Mouse (Mus musculus) embryonic facial prominence, embryonic 13.5 days (tissue): ENCODE data around the gene Ilf2. TPM values are rescaled to one million over a fixed set of nuclear protein-coding genes. Genes with fewer than 3 reads are reported as not detected.

Experiments used
- ATAC-seq: fragments of 200-750 bp; cut with Nextera tagmentation; 2 replicates; pipeline ENCODE4 v1.8.0; 2017; ENCODE audit warnings: low read depth; ENCODE audit not compliant: insufficient number of reproducible peaks, insufficient read depth, low FRiP score, low TSS enrichment
- H3K27ac ChIP-seq: fragments of 300-500 bp; sonication (generic); 2 replicates; pipeline ENCODE4 v1.5.1; 2015; ENCODE audit warnings: moderate library complexity, mild to moderate bottlenecking, inconsistent platforms
- H3K27me3 ChIP-seq: fragments of 300-500 bp; sonication (generic); 2 replicates; pipeline ENCODE4 v1.6.1; 2015; ENCODE audit warnings: mild to moderate bottlenecking, inconsistent platforms
- H3K36me3 ChIP-seq: fragments of 300-500 bp; sonication (generic); 2 replicates; pipeline ENCODE4 v1.6.1; 2015; ENCODE audit warnings: mild to moderate bottlenecking, inconsistent platforms
- H3K4me1 ChIP-seq: fragments of 300-500 bp; sonication (generic); 2 replicates; pipeline ENCODE4 v1.6.1; 2015; ENCODE audit warnings: inconsistent platforms
- H3K4me2 ChIP-seq: fragments of 300-500 bp; sonication (generic); 2 replicates; pipeline ENCODE4 v1.6.1; 2015; ENCODE audit warnings: moderate library complexity, mild to moderate bottlenecking, inconsistent platforms
- H3K4me3 ChIP-seq: fragments of 300-500 bp; sonication (generic); 2 replicates; pipeline ENCODE4 v1.5.1; 2015; ENCODE audit warnings: mild to moderate bottlenecking, inconsistent platforms
- H3K9ac ChIP-seq: fragments of 300-500 bp; sonication (generic); 2 replicates; pipeline ENCODE4 v1.6.1; 2015; ENCODE audit warnings: mild to moderate bottlenecking, inconsistent platforms
- H3K9me3 ChIP-seq: fragments of 300-500 bp; sonication (generic); 2 replicates; pipeline ENCODE4 v1.6.1; 2016; ENCODE audit warnings: inconsistent platforms
- WGBS: fragments of 180-500 bp; shearing (Covaris S2); methylation state at CpG from one replicate; pipeline ENCODE4 v1.1.7; 2015; ENCODE audit warnings: mixed read lengths; 5-methylcytosine and 5-hydroxymethylcytosine counted together
- polyA plus RNA-seq: library from polyadenylated mRNA; unstranded; fragments of >200 nt; fragmentation: Nextera tagmentation; extraction: Ambion mirVana; gene quantifications from 2 replicates; pipeline ENCODE4 v1.2.1, GENCODE M21; 2015

Gene Ilf2
- polyA plus RNA-seq, 1 experiment from 2014 or later: 286 TPM

DNA sequence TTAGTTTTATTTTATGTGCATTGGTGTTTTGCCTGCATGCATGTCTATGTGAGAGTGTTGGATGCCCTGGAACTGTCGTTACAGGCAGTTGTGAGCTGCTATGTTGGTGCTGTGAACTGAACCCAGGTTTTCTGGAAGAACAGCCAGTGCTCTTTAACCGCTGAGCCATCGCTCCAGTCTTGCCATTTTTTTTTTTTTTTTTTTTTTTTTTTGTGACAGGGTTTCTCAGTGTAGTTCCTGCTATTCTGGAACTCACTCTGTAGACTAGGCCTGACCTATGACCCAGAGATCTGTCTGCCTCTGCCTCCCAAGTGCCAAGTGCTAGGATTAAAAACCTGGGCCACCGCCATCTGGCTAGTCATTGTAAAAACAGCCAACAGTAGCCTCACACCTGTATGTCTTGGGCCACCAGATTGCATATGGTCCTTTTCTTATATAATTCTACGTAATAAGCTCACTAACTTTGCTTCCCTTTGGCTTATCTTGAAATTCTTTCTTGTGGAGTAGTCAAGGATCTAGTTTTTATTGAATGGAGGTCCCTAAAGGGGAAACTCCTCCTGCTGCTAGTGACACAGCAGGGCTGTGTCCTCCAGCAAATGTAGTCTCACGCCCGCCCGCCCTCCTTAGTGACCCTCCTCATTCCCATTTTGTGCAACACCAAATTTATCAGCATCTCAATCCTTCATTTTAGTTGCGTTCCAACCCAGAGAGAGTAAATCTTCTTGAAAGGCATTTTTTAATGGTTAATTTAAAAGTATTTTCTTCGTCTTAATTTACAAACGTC, 30.3 kb upstream of the Ilf2 start:
- ATAC-seq: no peak
- Histone ChIP-seq H3K4me2 (peak overlapping the region; percentile 56), H3K4me3 (0 out of 2 replicates have a peak overlapping the region, but pooled peaks have one; percentile 38), H3K9me3 (no peaks in the 10 kb centered on the region), H3K27me3 (no peaks in the 10 kb centered on the region), H3K9ac (no peak overlapping the region), H3K27ac (peak overlapping the region; percentile 87), H3K36me3 (no peaks in the 10 kb centered on the region), H3K4me1 (peaks cover 12% of the 10 kb centered on the region)
- 72% methylated on average over 11 of the region's 11 CpGs for WGBS

DNA sequence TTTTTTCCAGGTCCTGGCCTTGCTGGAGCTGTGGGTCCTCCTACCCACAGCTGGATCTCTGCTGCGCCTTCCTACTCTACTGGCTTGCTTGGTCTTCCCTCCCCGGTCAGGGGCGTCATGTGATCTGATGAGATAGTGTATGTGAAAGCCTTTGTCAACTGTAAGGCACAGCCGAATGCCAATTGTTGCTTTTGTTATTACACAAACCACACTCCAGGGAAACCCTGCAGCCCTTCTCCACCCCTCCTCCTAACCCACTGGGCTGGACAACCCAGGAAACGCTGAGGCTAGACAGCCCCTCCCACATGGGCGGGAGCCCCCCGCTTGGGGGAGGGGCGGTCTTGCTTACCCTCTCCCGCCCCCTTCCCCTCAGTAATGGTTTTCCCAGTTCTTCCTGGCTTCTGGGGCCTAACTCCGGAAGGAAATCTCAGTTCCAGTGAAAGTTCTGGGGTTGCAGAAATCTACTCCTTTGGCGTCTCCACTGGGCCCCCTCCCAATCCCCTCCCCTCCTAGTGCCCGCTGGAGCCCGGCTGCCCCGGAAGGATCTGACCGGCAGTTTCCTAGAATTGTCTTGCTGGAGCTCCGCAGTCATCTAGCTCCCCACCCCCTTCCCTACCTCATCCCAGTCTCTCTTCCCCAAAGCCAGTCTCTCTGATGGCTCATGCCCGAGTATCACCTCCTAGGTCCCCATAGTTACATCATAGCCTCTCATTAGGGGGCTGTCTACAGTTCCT, 29.4 kb upstream of the Ilf2 start:
- Histone ChIP-seq H3K9ac (peak overlapping the region; percentile 62), H3K27me3 (no peaks in the 10 kb centered on the region), H3K27ac (peak overlapping the region; percentile 87), H3K36me3 (no peaks in the 10 kb centered on the region), H3K4me3 (peak overlapping the region; percentile 38), H3K9me3 (no peaks in the 10 kb centered on the region), H3K4me1 (peaks cover 12% of the 10 kb centered on the region), H3K4me2 (peak overlapping the region; percentile 56)
- peak; percentile 92 for ATAC-seq
- 1% methylated on average over 17 of the region's 17 CpGs for WGBS

DNA sequence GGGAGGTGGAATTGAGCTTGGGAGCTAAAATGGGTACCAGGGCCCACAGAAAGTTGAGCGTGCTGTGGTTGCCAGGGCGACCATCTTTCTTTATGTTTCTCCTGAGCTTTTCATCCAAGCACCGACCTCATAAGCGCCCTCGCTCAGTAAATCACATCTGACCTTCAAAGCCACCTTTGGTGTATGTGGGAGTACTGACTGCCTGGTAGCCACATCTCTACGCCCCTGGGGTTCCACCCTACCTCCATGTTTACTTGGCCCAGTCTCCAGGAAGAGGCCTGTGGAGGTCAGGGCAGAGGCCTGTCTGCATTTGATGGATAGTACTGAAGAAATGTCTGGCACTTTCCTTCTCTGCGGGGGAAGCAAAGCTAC, 28.8 kb upstream of the Ilf2 start:
- Histone ChIP-seq H3K36me3 (no peaks in the 10 kb centered on the region), H3K9me3 (no peaks in the 10 kb centered on the region), H3K4me2 (peak overlapping the region; percentile 56), H3K27me3 (no peaks in the 10 kb centered on the region), H3K9ac (peak overlapping the region; percentile 62; the same call in 1 of the 2 replicates), H3K27ac (peak overlapping the region; percentile 87), H3K4me3 (peak overlapping the region; percentile 38), H3K4me1 (peaks cover 12% of the 10 kb centered on the region)
- WGBS: 63% methylated on average over 7 of the region's 7 CpGs
- no peak for ATAC-seq

DNA sequence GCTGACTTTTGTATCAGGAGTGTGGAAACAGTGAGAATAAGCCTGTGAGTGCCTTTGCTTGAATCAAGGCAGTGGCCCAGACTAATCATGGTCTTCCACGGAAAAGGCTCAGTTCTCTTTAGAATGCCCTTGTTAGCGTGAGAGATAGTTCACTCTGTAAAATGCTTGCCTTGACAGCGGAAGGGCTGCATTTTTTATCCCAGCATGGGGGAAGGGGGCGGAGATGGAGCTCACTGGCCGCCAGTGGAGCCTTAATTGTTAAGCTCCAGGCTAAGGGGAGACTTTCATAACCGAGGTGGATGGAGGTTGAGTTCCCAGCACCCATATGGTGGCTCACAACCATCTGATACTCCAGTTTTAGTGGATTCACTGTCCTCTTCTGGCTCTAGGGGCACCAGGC, 27.3 kb upstream of the Ilf2 start:
- H3K9me3 ChIP-seq: no peaks in the 10 kb centered on the region
- ATAC-seq: no peak
- H3K4me2 ChIP-seq: no peak overlapping the region
- 34% methylated on average over 6 of the region's 6 CpGs for WGBS
- no peak overlapping the region for H3K4me3 ChIP-seq
- peaks cover 12% of the 10 kb centered on the region for H3K4me1 ChIP-seq
- no peak overlapping the region for H3K9ac ChIP-seq
- no peak overlapping the region for H3K27ac ChIP-seq
- no peaks in the 10 kb centered on the region for H3K27me3 ChIP-seq
- H3K36me3 ChIP-seq: no peaks in the 10 kb centered on the region

DNA sequence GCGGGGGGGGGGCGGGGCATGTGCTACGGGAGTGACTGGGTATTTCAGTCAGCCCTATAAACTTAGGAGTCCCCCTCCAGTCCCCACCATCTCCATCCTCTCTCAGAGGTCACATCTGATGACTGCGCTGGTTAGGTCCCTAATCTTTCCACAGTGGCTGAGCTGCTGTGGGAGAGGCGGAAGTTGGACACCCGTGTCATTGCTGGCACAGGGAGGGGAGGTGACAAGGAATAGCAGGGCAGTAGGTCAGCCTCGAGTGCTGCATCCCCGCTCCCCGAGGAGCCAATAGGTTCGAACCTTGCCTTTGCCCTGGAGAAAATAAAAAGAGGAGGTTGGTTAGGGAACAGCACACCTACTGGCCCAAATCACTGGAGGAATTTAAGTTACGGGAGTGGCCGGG, 25.1 kb upstream of the Ilf2 start:
- no peak for ATAC-seq
- H3K4me3 ChIP-seq: peak overlapping the region; percentile 1; the same call in 1 of the 2 replicates
- H3K4me1 ChIP-seq: peaks cover 7% of the 10 kb centered on the region
- no peaks in the 10 kb centered on the region for H3K36me3 ChIP-seq
- H3K9me3 ChIP-seq: no peaks in the 10 kb centered on the region
- no peak overlapping the region for H3K27ac ChIP-seq
- H3K4me2 ChIP-seq: peak overlapping the region; percentile 30
- WGBS: 31% methylated on average over 12 of the region's 12 CpGs
- H3K9ac ChIP-seq: 0 out of 2 replicates have a peak overlapping the region, but pooled peaks have one; percentile 2
- H3K27me3 ChIP-seq: no peaks in the 10 kb centered on the region

DNA sequence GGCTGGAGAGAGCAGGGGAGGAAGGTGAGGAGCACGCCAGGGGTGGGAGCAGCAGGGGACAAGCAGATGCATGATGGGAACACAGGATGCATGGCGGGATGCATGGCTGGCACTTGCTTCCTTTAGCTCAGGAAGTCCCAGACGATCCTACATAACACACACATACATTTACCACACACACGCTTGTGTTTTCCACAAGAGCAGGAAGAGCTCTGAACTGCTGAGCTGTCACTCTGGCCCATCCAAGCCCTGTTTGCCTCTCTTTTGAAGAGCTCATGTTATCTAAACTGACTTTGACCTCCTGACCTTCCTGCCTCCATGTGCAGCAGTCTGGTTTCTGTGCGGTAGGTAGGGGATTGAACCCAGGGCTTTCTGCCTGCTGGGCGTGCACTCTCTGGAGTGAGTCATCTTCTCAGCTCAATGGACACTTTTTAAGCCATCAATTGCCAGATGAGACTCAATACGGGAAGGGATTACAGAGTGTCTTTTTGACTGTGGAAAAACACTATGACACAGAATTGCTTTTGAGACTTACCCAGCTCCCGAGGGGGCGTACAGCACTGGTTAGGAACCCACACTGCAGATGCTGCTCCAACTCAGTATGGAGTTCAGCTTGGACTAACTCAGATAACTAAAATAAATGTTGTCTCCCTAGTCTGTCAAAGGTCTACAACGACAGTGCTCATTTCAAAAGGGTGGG, 24.4 kb upstream of the Ilf2 start:
- Histone ChIP-seq H3K4me1 (peaks cover 6% of the 10 kb centered on the region; the same call in 1 of the 2 replicates), H3K27me3 (no peaks in the 10 kb centered on the region), H3K36me3 (no peaks in the 10 kb centered on the region), H3K9ac (0 out of 2 replicates have a peak overlapping the region, but pooled peaks have one; percentile 2), H3K9me3 (no peaks in the 10 kb centered on the region), H3K4me3 (0 out of 2 replicates have a peak overlapping the region, but pooled peaks have one; percentile 1), H3K4me2 (peak overlapping the region; percentile 30), H3K27ac (no peak overlapping the region)
- ATAC-seq: no peak
- WGBS: 50% methylated on average over 10 of the region's 10 CpGs

DNA sequence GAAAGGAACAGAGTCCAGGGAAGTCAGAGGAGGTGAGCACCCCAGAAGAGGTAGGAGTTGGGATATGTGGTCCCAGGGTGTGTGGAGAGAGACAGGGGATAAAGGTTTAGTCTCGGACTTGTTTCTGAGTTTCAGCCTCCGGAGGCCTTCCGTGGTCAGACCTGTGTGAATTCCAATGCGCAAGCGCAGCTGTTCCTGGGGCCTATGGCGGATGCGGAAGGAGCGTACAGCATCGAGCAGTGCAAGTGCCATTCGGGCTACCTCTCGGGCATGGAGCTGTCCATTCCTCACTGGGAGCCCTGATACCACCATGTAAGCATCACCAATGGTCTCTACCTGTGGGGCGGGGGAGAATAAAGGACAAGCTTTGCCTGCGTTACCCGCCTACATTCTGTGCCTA, 21.0 kb upstream of the Ilf2 start:
- no peaks in the 10 kb centered on the region for H3K4me1 ChIP-seq
- WGBS: 90% methylated on average over 14 of the region's 14 CpGs
- H3K9me3 ChIP-seq: no peaks in the 10 kb centered on the region
- no peak for ATAC-seq
- H3K4me3 ChIP-seq: no peak overlapping the region
- no peaks in the 10 kb centered on the region for H3K36me3 ChIP-seq
- H3K27ac ChIP-seq: no peak overlapping the region
- H3K27me3 ChIP-seq: no peaks in the 10 kb centered on the region
- no peak overlapping the region for H3K4me2 ChIP-seq
- H3K9ac ChIP-seq: no peak overlapping the region

DNA sequence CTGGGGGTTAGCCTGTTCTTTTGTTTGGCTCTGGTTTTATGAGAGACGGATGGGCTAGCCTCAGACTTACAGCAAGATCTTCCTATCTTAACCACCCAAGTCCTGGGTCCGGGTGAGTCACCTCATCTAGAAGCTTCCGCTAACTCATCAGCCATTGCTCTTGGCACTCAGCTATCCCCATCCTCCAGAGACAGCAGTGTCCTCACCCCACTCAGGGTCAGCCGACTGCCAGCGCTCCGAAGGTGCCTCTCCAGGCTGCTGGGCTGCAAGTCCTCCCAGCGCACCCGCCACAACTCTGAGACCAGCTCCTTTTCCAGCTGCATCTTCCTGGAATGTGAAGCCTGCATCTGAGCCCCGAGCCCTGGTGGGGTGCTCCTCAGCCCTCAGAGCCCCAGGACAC, 16.2 kb upstream of the Ilf2 start:
- no peak overlapping the region for H3K27ac ChIP-seq
- no peak for ATAC-seq
- H3K9me3 ChIP-seq: no peaks in the 10 kb centered on the region
- no peak overlapping the region for H3K4me2 ChIP-seq
- no peak overlapping the region for H3K9ac ChIP-seq
- no peaks in the 10 kb centered on the region for H3K36me3 ChIP-seq
- 75% methylated on average over 9 of the region's 9 CpGs for WGBS
- peaks cover 41% of the 10 kb centered on the region for H3K27me3 ChIP-seq
- H3K4me1 ChIP-seq: peaks cover 3% of the 10 kb centered on the region; the same call in 1 of the 2 replicates
- H3K4me3 ChIP-seq: no peak overlapping the region

DNA sequence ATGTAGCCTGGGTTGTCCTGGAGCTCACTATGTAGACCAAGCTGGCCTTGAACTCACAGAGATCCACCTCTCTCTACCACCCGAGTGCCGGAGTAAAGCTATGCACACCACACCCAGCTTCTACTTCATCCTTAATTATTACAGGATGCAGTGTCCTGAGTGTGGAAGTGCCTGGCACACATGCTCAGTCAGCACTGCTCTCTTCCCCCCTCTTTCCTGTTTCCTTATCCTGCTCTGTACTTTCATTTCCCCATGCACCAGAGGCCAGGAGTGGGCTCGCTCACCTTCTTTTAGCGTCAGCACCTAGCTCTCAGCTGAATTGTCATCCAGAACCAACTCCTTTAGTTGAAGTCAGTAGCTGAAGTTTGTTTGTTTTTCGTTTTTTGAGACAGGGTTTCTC, 15.6 kb upstream of the Ilf2 start:
- H3K27me3 ChIP-seq: peaks cover 47% of the 10 kb centered on the region
- no peak for ATAC-seq
- WGBS: 61% methylated on average over 5 of the region's 5 CpGs
- H3K9ac ChIP-seq: no peak overlapping the region
- H3K4me1 ChIP-seq: peaks cover 9% of the 10 kb centered on the region
- no peak overlapping the region for H3K4me3 ChIP-seq
- H3K4me2 ChIP-seq: no peak overlapping the region
- H3K9me3 ChIP-seq: no peaks in the 10 kb centered on the region
- H3K27ac ChIP-seq: no peak overlapping the region
- H3K36me3 ChIP-seq: no peaks in the 10 kb centered on the region

DNA sequence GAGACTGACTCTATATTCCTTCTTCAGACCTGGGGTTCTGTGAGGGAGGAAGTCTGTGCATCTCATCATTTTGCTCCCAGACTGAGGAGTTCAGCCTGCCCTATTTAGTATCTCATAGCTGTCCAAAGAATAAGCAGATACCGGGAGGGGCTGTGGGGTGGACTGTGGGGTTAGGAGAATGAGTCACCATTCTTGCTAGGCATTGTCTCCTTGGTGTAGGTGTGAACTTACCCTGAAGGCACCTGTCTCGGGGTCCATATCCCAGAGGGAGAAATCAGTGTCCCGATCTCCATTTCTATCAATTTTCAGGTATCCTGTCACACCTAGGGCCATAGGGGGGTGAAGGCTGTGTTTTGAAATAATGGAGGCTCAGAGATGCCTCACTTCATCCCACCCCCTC, 14.0 kb upstream of the Ilf2 start:
- H3K27me3 ChIP-seq: peaks cover 58% of the 10 kb centered on the region
- ATAC-seq: no peak
- WGBS: 85% methylated on average over 3 of the region's 3 CpGs
- no peak overlapping the region for H3K27ac ChIP-seq
- H3K36me3 ChIP-seq: no peaks in the 10 kb centered on the region
- no peak overlapping the region for H3K9ac ChIP-seq
- H3K4me1 ChIP-seq: peaks cover 17% of the 10 kb centered on the region
- H3K4me2 ChIP-seq: no peak overlapping the region
- H3K4me3 ChIP-seq: no peak overlapping the region
- no peaks in the 10 kb centered on the region for H3K9me3 ChIP-seq

DNA sequence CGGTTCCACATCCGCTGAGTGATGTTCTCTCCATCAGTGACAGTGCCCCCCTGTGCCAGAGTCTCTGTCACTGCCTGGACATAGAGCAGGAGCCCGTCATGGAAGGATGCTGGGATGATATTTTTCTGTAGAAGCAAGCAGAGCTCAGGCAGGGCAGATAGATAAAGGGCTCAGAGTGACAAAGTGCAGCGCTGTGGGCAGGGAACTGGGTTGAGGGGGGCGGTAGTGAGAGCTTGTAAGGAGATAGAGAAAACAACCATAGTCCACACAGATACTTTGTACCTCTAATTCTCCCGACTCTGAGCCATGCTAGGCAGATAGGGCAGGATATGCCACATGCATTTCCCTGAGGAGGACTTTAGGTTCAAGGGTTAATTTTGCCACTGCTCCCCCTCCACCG, 13.3 kb upstream of the Ilf2 start:
- Histone ChIP-seq H3K36me3 (no peaks in the 10 kb centered on the region), H3K27me3 (peaks cover 58% of the 10 kb centered on the region), H3K9me3 (no peaks in the 10 kb centered on the region), H3K4me3 (no peak overlapping the region), H3K4me1 (peaks cover 17% of the 10 kb centered on the region), H3K4me2 (no peak overlapping the region), H3K9ac (0 out of 2 replicates have a peak overlapping the region, but pooled peaks have one; percentile 21), H3K27ac (no peak overlapping the region)
- 33% methylated on average over 7 of the region's 7 CpGs for WGBS
- no peak for ATAC-seq
